Mouse (Mus musculus): ENCODE results near the gene Ttc28. TPM values are rescaled to one million over a fixed set of nuclear protein-coding genes. Genes with fewer than 3 reads are reported as not detected.

The Ttc28 gene
- polyA plus RNA-seq, 1 experiment from 2014 or later: 28.2 TPM

DNA sequence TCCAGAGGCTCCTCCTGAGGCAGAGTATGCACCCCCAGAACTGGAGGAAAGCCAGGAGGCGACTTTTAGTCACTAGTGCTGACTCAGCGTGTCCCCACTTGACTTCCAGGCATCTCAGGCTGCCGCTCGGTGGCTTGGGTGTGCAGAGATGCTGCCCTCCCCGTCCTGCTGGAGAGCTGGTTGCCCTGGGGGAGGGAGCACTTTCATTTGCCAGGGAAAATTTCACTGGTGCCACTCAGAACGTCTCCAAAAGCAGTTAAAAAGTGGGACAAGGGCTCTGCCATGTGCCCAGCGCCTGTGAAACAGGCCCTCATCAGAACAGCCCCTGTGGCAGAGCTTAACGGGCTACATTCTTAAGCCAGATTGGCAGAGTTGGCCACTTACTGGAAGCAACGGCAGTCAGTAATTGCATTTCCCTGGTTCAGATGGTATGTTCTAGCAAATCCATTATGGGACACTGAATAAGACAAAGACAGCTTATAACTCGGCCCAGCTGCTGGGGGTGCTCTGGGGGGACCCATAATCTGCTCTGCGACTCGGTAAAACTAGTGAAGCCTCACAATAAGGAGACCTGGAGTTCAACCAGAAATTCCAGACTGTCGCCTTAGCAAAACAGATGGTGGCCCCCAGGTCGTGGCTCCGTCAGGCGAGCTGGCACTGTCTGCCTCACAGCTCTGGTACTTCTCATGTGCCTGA, 321.5 kb downstream of the Ttc28 start:
- Histone ChIP-seq H3K9ac (no peak overlapping the region), H3K27ac (peak overlapping the region; percentile 70), H3K4me3 (no peak overlapping the region), H3K27me3 (0 out of 2 replicates have a peak, but pooled peaks cover 2% of the 10 kb centered on the region), H3K9me3 (replicated peaks) (no peaks in the 10 kb centered on the region), H3K36me3 (no peaks in the 10 kb centered on the region), H3K4me2 (replicated peaks) (no peak overlapping the region), H3K4me1 (peaks cover 61% of the 10 kb centered on the region)
- ATAC-seq (ENCODE audit: low FRiP score): peak; percentile 45; the same call in 1 of the 2 replicates
- WGBS: 33% methylated on average over 16 of the region's 16 CpGs

DNA sequence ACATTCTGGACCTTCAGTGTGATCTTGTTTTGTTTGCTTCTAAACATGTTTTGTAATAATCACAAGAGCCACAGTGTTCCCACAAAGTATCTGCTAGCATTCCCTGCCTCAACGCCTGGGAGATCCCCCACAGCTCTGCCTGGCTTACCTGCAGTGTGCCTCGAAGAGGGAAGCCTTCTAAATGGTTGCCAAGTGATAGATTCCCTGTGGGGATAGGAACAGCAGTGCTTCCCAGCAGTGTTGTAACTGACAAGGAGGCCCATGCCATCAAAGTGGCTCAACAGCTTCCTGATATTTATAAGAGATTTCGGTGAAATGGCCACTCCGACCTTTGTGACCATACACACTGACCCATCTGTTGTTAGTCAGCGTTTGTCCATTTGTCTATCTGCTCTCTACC, 324.6 kb downstream of the Ttc28 start:
- no peak for ATAC-seq (ENCODE audit: low FRiP score)
- peaks cover 74% of the 10 kb centered on the region for H3K4me1 ChIP-seq
- no peaks in the 10 kb centered on the region for H3K9me3 ChIP-seq (replicated peaks)
- no peaks in the 10 kb centered on the region for H3K36me3 ChIP-seq
- H3K27me3 ChIP-seq: peaks cover 3% of the 10 kb centered on the region; the same call in 1 of the 2 replicates
- H3K4me3 ChIP-seq: no peak overlapping the region
- WGBS: 58% methylated on average over 5 of the region's 5 CpGs
- no peak overlapping the region for H3K9ac ChIP-seq
- H3K27ac ChIP-seq: no peak overlapping the region
- H3K4me2 ChIP-seq (replicated peaks): no peak overlapping the region

DNA sequence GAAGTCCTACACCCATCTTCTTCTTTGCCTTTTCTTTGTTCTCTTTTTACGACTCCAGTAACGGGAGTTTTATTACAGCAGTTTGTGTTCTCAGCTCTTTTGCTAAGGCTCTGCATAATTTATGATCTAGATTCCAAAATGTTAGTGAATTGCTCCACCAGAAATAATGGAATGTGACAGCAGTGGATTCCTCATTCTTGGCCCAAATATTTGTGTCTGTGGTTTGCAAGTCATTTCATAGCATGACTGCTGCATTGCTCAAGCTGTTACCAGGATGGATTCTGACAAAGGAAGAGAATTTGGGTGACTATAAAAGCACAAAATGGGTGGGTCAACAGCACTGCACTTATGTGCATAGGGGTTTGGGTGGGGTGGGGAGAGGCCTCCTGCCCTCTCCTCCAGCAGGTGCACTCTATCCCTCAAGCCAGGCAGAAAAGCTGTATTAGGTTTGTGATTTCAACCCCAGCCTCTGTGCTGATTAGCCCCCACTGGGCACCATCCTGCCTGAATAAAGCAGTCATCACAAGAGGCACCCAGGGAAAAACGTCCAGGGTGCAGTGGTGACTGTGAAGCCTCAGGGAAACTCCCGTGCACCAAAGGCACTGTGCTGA, 325.5 kb downstream of the Ttc28 start:
- Histone ChIP-seq H3K27me3 (peaks cover 5% of the 10 kb centered on the region; the same call in 1 of the 2 replicates), H3K27ac (peak overlapping the region; percentile 45; the same call in 1 of the 2 replicates), H3K9ac (no peak overlapping the region), H3K4me1 (peaks cover 71% of the 10 kb centered on the region), H3K4me2 (replicated peaks) (no peak overlapping the region), H3K9me3 (replicated peaks) (no peaks in the 10 kb centered on the region), H3K4me3 (no peak overlapping the region), H3K36me3 (no peaks in the 10 kb centered on the region)
- WGBS: 49% methylated on average over 4 of the region's 4 CpGs
- ATAC-seq (ENCODE audit: low FRiP score): no peak

DNA sequence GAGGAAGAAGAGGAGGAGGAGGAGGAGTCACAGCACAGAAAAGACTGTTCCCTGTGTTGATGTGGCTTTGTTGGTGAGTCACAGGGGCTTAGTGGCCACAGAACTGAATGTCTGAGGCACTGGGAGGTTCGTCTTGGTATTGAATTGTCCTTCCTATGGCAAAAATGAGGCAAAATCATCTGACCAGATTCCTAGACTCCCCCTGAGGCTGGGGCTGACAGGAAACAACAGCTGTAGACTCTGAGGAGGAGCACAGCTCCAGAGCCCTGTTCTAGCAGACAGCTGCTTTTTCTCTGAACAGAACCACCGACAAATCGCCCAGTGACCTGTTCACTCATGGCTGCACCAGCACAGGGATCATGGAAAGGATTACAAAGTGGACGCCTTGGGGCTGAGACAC, 326.2 kb downstream of the Ttc28 start:
- Histone ChIP-seq H3K4me2 (replicated peaks) (no peak overlapping the region), H3K4me3 (no peak overlapping the region), H3K36me3 (no peaks in the 10 kb centered on the region), H3K9me3 (replicated peaks) (no peaks in the 10 kb centered on the region), H3K27me3 (peaks cover 5% of the 10 kb centered on the region; the same call in 1 of the 2 replicates), H3K27ac (peak overlapping the region; percentile 57), H3K4me1 (peaks cover 63% of the 10 kb centered on the region), H3K9ac (no peak overlapping the region)
- WGBS: 45% methylated on average over 4 of the region's 4 CpGs
- ATAC-seq (ENCODE audit: low FRiP score): no peak

DNA sequence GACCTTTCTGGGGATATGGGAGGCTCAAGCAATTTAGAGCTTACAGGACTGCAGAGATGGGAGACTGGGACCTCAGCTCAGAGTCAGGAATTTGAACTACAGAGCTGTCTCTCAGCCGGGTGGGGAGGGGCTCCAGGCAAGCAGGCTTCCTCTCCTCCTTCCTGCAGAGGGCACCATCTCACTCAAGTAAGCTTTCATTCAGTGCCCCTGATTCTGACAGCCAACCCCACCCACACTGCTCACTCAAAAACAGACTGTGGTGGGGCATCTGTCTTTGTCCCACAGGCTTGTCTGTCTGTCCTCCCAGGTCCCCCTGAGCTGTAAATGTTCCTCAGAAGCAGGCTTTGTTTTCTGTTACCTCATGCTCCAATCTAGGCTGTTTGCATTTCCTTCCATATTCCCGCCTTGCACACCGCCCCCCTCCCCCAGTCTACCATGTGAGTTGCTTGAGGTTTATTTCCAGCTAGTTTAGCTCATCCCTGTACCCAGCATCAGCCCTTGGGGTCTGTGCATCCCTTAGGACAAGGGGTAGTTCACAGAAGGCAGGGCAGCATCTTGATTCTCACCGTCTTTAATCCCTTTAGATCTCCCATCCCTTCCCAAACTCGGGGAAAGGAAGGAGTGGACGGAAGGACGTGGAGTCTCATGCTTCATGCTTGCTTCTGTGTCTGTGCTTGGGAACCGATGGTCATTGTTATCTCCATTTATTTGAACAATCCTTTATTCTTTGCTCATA, 328.5 kb downstream of the Ttc28 start:
- peaks cover 3% of the 10 kb centered on the region for H3K27me3 ChIP-seq
- ATAC-seq (ENCODE audit: low FRiP score): peak; percentile 51; the same call in 1 of the 2 replicates
- H3K36me3 ChIP-seq: no peaks in the 10 kb centered on the region
- no peak overlapping the region for H3K4me3 ChIP-seq
- no peak overlapping the region for H3K9ac ChIP-seq
- peaks cover 52% of the 10 kb centered on the region for H3K4me1 ChIP-seq
- no peak overlapping the region; the same call in 1 of the 2 replicates for H3K27ac ChIP-seq
- no peak overlapping the region; the same call in 1 of the 2 replicates for H3K4me2 ChIP-seq (replicated peaks)
- no peaks in the 10 kb centered on the region for H3K9me3 ChIP-seq (replicated peaks)
- 56% methylated on average over 8 of the region's 8 CpGs for WGBS

- peaks cover 7% of the 10 kb centered on the region for H3K27me3 ChIP-seq
- no peak overlapping the region for H3K4me2 ChIP-seq (replicated peaks)
- H3K4me3 ChIP-seq: no peak overlapping the region
- no peaks in the 10 kb centered on the region for H3K36me3 ChIP-seq
- no peaks in the 10 kb centered on the region for H3K9me3 ChIP-seq (replicated peaks)
- no peak overlapping the region for H3K27ac ChIP-seq
- ATAC-seq (ENCODE audit: low FRiP score): peak; percentile 55; the same call in 1 of the 2 replicates
- peak overlapping the region; percentile 32; the same call in 1 of the 2 replicates for H3K9ac ChIP-seq
- peaks cover 52% of the 10 kb centered on the region for H3K4me1 ChIP-seq
- 39% methylated on average over 5 of the region's 5 CpGs for WGBS
Observed at GRCm38 (mm10) chr5:111208660-111208969, 329.0 kb downstream of the Ttc28 start.

DNA sequence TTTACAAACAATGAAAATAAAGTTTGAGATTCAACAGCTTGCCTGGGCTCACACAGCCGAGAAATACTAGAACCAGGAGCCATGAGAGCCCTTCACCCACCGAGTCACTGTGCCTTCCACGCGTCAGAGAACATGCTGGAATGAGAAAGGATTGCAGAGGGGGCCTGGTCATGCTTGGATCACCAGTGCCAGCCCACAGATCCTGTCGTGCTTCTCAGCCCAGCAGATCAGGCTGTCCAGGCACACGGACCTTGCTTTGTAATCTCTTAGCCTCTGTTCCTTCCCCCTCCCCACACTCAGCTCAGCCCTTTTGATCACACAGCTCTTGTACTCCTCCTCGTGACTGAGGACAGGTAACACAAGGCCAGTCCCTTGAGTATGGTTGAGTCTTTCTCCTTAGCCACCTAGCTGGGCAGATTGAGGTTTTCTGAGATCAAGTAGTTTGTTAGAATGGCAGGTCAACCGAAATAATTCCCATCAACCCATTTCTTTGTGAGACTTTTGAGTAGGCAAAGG, 334.4 kb downstream of the Ttc28 start:
- H3K4me1 ChIP-seq: peaks cover 53% of the 10 kb centered on the region
- H3K9ac ChIP-seq: peak overlapping the region; percentile 8; the same call in 1 of the 2 replicates
- no peaks in the 10 kb centered on the region for H3K9me3 ChIP-seq (replicated peaks)
- H3K36me3 ChIP-seq: no peaks in the 10 kb centered on the region
- H3K27me3 ChIP-seq: peaks cover 10% of the 10 kb centered on the region
- H3K4me3 ChIP-seq: no peak overlapping the region
- peak overlapping the region; percentile 68; the same call in 1 of the 2 replicates for H3K27ac ChIP-seq
- WGBS: 57% methylated on average over 8 of the region's 8 CpGs
- no peak for ATAC-seq (ENCODE audit: low FRiP score)
- no peak overlapping the region for H3K4me2 ChIP-seq (replicated peaks)

- Histone ChIP-seq H3K4me3 (no peak overlapping the region), H3K27ac (peak overlapping the region; percentile 71), H3K4me1 (peaks cover 62% of the 10 kb centered on the region), H3K27me3 (peaks cover 7% of the 10 kb centered on the region), H3K36me3 (no peaks in the 10 kb centered on the region), H3K4me2 (replicated peaks) (no peak overlapping the region), H3K9ac (no peak overlapping the region), H3K9me3 (replicated peaks) (no peaks in the 10 kb centered on the region)
- WGBS: 41% methylated on average over 13 of the region's 13 CpGs
- peak; percentile 13; the same call in 1 of the 2 replicates for ATAC-seq (ENCODE audit: low FRiP score)
Observed at GRCm38 (mm10) chr5:111214890-111215289, 335.3 kb downstream of the Ttc28 start.

- H3K36me3 ChIP-seq: no peaks in the 10 kb centered on the region
- peaks cover 71% of the 10 kb centered on the region for H3K4me1 ChIP-seq
- no peak overlapping the region for H3K9ac ChIP-seq
- H3K4me3 ChIP-seq: no peak overlapping the region
- H3K27ac ChIP-seq: peak overlapping the region; percentile 71
- peaks cover 7% of the 10 kb centered on the region for H3K27me3 ChIP-seq
- no peaks in the 10 kb centered on the region for H3K9me3 ChIP-seq (replicated peaks)
- no peak for ATAC-seq (ENCODE audit: low FRiP score)
- WGBS: 65% methylated on average over 11 of the region's 11 CpGs
- H3K4me2 ChIP-seq (replicated peaks): no peak overlapping the region
Observed at GRCm38 (mm10) chr5:111215722-111216121, 336.1 kb downstream of the Ttc28 start.

GRCm38 (mm10) chr5:111216166-111216565, 336.6 kb downstream of the Ttc28 start:
- Histone ChIP-seq H3K4me3 (no peak overlapping the region), H3K9ac (no peak overlapping the region), H3K36me3 (no peaks in the 10 kb centered on the region), H3K4me1 (peaks cover 75% of the 10 kb centered on the region), H3K9me3 (replicated peaks) (no peaks in the 10 kb centered on the region), H3K4me2 (replicated peaks) (no peak overlapping the region), H3K27ac (0 out of 2 replicates have a peak overlapping the region, but pooled peaks have one; percentile 71), H3K27me3 (peaks cover 7% of the 10 kb centered on the region)
- 84% methylated on average over 9 of the region's 9 CpGs for WGBS
- ATAC-seq (ENCODE audit: low FRiP score): no peak

GRCm38 (mm10) chr5:111217447-111218110, 338.0 kb downstream of the Ttc28 start:
- peaks cover 7% of the 10 kb centered on the region for H3K27me3 ChIP-seq
- 60% methylated on average over 18 of the region's 18 CpGs for WGBS
- H3K4me2 ChIP-seq (replicated peaks): no peak overlapping the region
- no peaks in the 10 kb centered on the region for H3K9me3 ChIP-seq (replicated peaks)
- H3K9ac ChIP-seq: no peak overlapping the region
- H3K36me3 ChIP-seq: no peaks in the 10 kb centered on the region
- ATAC-seq (ENCODE audit: low FRiP score): no peak
- no peak overlapping the region for H3K4me3 ChIP-seq
- H3K27ac ChIP-seq: peak overlapping the region; percentile 74
- peaks cover 88% of the 10 kb centered on the region for H3K4me1 ChIP-seq

Measured in hindbrain, embryonic 12.5 days (tissue).